ENCODE assay signal across 8 mouse cellular contexts in genomic region chr13:109902855-109903763, GRCm38 (mm10).
DNase-seq lines count a peak whose midpoint lies in the region; ATAC-seq and TF ChIP-seq lines count a peak whose summit lies in the region.

No protein-coding gene starts in this region.

- H3K4me2 ChIP-seq in forebrain, embryonic 13.5 days, result peak overlapping the region; percentile 95
- H3K4me2 ChIP-seq in lung, embryonic 14.5 days, result peak overlapping the region; percentile 94
- H3K4me2 ChIP-seq in neural tube, embryonic 15.5 days, result peak overlapping the region; percentile 97

- no peaks in the 10 kb centered on the region for H3K9me3 ChIP-seq in forebrain, embryonic 13.5 days (replicated peaks)
- no peaks in the 10 kb centered on the region for H3K9me3 ChIP-seq in lung, embryonic 14.5 days (ENCODE audit: low read depth, low read length)
- H3K9me3 ChIP-seq in neural tube, embryonic 15.5 days (replicated peaks), result no peaks in the 10 kb centered on the region

- peak; percentile 81 for ATAC-seq in forebrain, embryonic 13.5 days
- peak; percentile 87 for ATAC-seq in lung, embryonic 14.5 days (ENCODE audit: insufficient read depth)
- ATAC-seq in neural tube, embryonic 15.5 days (ENCODE audit: low FRiP score), result peak; percentile 82

- H3K36me3 ChIP-seq in forebrain, embryonic 13.5 days (ENCODE audit: poor library complexity, severe bottlenecking), result no peaks in the 10 kb centered on the region
- no peaks in the 10 kb centered on the region for H3K36me3 ChIP-seq in lung, embryonic 14.5 days (ENCODE audit: insufficient read depth)
- no peaks in the 10 kb centered on the region for H3K36me3 ChIP-seq in neural tube, embryonic 15.5 days

- peak overlapping the region; percentile 75 for H3K27ac ChIP-seq in forebrain, embryonic 13.5 days
- H3K27ac ChIP-seq in lung, embryonic 14.5 days (ENCODE audit: low read depth), result peak overlapping the region; percentile 80
- peak overlapping the region; percentile 85 for H3K27ac ChIP-seq in neural tube, embryonic 15.5 days (replicated peaks)

- peak; percentile 68 for DNase-seq in ES-CJ7 (ENCODE audit: low read depth, low spot score)
- peak; percentile 12 for DNase-seq in c-Kit-positive CD71-positive TER-119-positive erythroid progenitor cells, embryonic 14.5 days (ENCODE audit: low spot score)
- peak; percentile 76 to 82 for DNase-seq in heart, postnatal 14 days
- DNase-seq in layer of hippocampus, adult 8-10 months (ENCODE audit: low spot score in 2 of 2), result peak; percentile 27 to 45
- DNase-seq in lung, embryonic 14.5 days, result peak; percentile 89
- DNase-seq in thymus, adult 18-20 months, result peak; percentile 78 to 83

- intact Hi-C loops in heart, postnatal 14 days (cut with DNase I), result loop anchor here (2.0 to 10.0 kb wide), 2 partner anchors 80 to 288 kb away; no protein-coding TSS in a partner anchor

- H3K4me1 ChIP-seq in forebrain, embryonic 13.5 days, result peaks cover 43% of the 10 kb centered on the region
- peaks cover 15% of the 10 kb centered on the region for H3K4me1 ChIP-seq in lung, embryonic 14.5 days (ENCODE audit: insufficient read depth)
- peaks cover 38% of the 10 kb centered on the region for H3K4me1 ChIP-seq in neural tube, embryonic 15.5 days

- H3K27me3 ChIP-seq in forebrain, embryonic 13.5 days, result no peaks in the 10 kb centered on the region
- H3K27me3 ChIP-seq in lung, embryonic 14.5 days (ENCODE audit: insufficient read depth, low read length), result no peaks in the 10 kb centered on the region
- no peaks in the 10 kb centered on the region for H3K27me3 ChIP-seq in neural tube, embryonic 15.5 days (replicated peaks)

- WGBS in forebrain, embryonic 13.5 days, result under 1% methylated on average over 91 of the region's 91 CpGs
- 1% methylated on average over 91 of the region's 91 CpGs for WGBS in lung, embryonic 14.5 days
- WGBS in neural tube, embryonic 15.5 days, result under 1% methylated on average over 84 of the region's 91 CpGs

- peak overlapping the region; percentile 76 for H3K4me3 ChIP-seq in forebrain, embryonic 13.5 days
- peak overlapping the region; percentile 71 for H3K4me3 ChIP-seq in lung, embryonic 14.5 days (ENCODE audit: low read depth, low read length)
- H3K4me3 ChIP-seq in neural tube, embryonic 15.5 days (replicated peaks), result peak overlapping the region; percentile 70

- H3K9ac ChIP-seq in forebrain, embryonic 13.5 days, result peak overlapping the region; percentile 82
- peak overlapping the region; percentile 74 for H3K9ac ChIP-seq in lung, embryonic 14.5 days
- H3K9ac ChIP-seq in neural tube, embryonic 15.5 days (replicated peaks), result peak overlapping the region; percentile 87

- TF ChIP-seq CTCF in lung, embryonic 14.5 days (IDR thresholded peaks at IDR 0.05; ENCODE audit: low read depth), result peak; percentile 59

Comparison
In these comparisons a context has a peak if more than half of its experiments do, and no peak if none do; other contexts are left out.
1. Peak in every context shown above with its lines: DNase-seq, ATAC-seq, H3K4me3 ChIP-seq and H3K27ac ChIP-seq.
2. DNase-seq: peak in every context shown above with its lines; median percentile 89 in lung, embryonic 14.5 days; 80 in thymus, adult 18-20 months; 79 in heart, postnatal 14 days; 68 in ES-CJ7; 36 in layer of hippocampus, adult 8-10 months; 12 in c-Kit-positive CD71-positive TER-119-positive erythroid progenitor cells, embryonic 14.5 days.